Mouse (Mus musculus): Measurements from ENCODE around the gene 4931417E11Rik.

The 4931417E11Rik gene

GRCm38 (mm10) chr6:73469567-73469966, at the start of gene 4931417E11Rik:
TSS of gene 4931417E11Rik (minus strand) at chr6:73469667.
- no peak for TF ChIP-seq GATA4 (IDR thresholded peaks at IDR 0.05; ENCODE audit: insufficient replicate concordance, low read length)

- no peak for TF ChIP-seq GATA4 (IDR thresholded peaks at IDR 0.05; ENCODE audit: insufficient replicate concordance, low read length)
Observed at GRCm38 (mm10) chr6:73517818-73518396, 48.4 kb upstream of the 4931417E11Rik start.

GRCm38 (mm10) chr6:73512907-73513306, 43.4 kb upstream of the 4931417E11Rik start:
- TF ChIP-seq GATA4 (IDR thresholded peaks at IDR 0.05; ENCODE audit: insufficient replicate concordance, low read length), result no peak

DNA sequence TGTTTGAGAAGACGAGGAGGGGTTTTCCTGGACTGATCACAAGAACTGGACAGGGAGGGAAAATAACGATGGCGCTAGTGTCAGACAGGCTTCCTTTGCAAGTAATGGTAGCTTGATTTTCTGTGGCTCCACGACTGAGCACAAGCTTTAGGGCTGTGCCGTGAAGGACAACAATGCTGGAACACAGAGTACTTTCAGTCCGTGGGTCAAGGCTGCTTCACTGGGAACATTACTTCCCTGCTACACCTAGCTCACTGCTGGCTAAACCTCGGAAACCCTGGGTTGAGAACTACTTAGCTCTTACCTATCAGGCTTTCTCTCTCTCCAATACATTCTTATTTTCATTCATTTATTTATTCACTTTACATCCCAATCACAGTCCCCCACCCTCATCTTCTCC, 30.2 kb upstream of the 4931417E11Rik start:
- TF ChIP-seq GATA4 (IDR thresholded peaks at IDR 0.05; ENCODE audit: insufficient replicate concordance, low read length), result no peak

DNA sequence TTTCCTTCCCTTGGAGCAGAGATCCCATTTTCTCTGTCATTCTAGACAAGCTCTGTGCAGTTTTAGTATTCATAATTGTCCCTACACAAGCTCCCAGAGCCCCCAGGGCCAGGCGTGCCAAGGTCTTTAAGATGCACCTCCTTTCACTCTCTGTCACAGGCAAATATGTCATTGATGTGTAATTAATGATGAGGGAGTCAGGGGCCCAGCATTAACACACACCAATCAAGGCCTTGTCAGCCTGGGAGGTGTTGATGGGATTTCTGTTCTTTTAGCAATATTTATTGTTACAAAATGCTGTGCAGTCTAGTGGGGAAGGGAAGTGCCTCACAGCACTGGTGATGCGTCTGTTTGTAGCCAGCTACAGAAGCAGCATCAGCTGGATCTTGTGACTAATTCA, 27.9 kb upstream of the 4931417E11Rik start:
- TF ChIP-seq GATA4 (IDR thresholded peaks at IDR 0.05; ENCODE audit: insufficient replicate concordance, low read length), result no peak

GRCm38 (mm10) chr6:73490524-73490923, 21.1 kb upstream of the 4931417E11Rik start:
- TF ChIP-seq GATA4 (IDR thresholded peaks at IDR 0.05; ENCODE audit: insufficient replicate concordance, low read length), result no peak

DNA sequence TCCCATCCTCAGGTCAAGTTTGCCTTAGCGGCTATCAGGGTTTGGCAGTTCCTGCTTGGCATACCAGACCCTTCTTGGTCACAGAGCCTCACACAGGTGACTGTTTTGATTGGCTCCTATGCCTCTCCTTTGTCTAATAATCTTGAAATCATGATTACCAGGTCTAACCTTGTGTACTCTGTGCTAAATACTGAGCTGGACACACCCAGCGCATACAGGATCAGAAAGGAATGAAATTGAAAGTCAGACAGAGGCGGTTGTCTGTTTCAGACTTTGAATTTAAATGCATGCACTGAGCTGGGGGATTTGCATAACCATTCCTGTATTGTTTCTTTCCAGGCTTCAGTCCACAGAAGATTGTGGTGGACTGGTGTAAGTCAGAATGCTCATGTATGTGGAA, 16.1 kb upstream of the 4931417E11Rik start:
- TF ChIP-seq GATA4 (IDR thresholded peaks at IDR 0.05; ENCODE audit: insufficient replicate concordance, low read length), result no peak

GRCm38 (mm10) chr6:73466084-73466483, 3.4 kb downstream of the 4931417E11Rik start:
- TF ChIP-seq GATA4 (IDR thresholded peaks at IDR 0.05; ENCODE audit: insufficient replicate concordance, low read length), result no peak

DNA sequence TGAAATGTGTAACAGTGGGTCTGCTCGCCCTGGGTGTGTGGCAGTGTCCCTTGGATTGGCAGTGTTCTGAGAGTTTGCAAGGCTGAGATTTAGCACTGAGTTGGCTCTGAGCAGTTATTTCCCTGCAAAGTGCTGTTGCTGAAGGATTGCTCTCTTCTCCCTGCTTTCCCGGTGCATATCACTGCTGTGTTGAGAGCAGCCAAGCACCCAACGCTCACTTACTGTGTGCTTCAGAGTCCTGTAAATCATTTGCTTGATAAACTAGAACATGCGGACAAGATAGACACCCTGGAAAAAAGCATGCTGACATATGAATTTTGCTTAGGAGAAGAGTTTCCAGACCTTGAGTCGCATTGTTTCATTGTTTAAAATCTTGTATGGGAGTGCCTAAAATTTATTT, 6.9 kb downstream of the 4931417E11Rik start:
- TF ChIP-seq GATA4 (IDR thresholded peaks at IDR 0.05; ENCODE audit: insufficient replicate concordance, low read length), result no peak

GRCm38 (mm10) chr6:73433912-73434311, 35.6 kb downstream of the 4931417E11Rik start:
- TF ChIP-seq GATA4 (IDR thresholded peaks at IDR 0.05; ENCODE audit: insufficient replicate concordance, low read length), result no peak

GRCm38 (mm10) chr6:73428618-73429336, 40.7 kb downstream of the 4931417E11Rik start:
- TF ChIP-seq GATA4 (IDR thresholded peaks at IDR 0.05; ENCODE audit: insufficient replicate concordance, low read length), result no peak

GRCm38 (mm10) chr6:73427273-73427812, 42.1 kb downstream of the 4931417E11Rik start:
- TF ChIP-seq GATA4 (IDR thresholded peaks at IDR 0.05; ENCODE audit: insufficient replicate concordance, low read length), result no peak

All from liver, adult (tissue).